Mouse (Mus musculus): ENCODE data around the gene Kcnk13.

Gene Kcnk13

GRCm38 (mm10) chr12:100089265-100089664 lies 125.0 kb downstream of the Kcnk13 start:
- no peak for DNase-seq (ENCODE audit: low spot score in 2 of 2)

GRCm38 (mm10) chr12:100090750-100091149 lies 126.5 kb downstream of the Kcnk13 start:
- DNase-seq (ENCODE audit: low spot score in 2 of 2) = no peak

DNA sequence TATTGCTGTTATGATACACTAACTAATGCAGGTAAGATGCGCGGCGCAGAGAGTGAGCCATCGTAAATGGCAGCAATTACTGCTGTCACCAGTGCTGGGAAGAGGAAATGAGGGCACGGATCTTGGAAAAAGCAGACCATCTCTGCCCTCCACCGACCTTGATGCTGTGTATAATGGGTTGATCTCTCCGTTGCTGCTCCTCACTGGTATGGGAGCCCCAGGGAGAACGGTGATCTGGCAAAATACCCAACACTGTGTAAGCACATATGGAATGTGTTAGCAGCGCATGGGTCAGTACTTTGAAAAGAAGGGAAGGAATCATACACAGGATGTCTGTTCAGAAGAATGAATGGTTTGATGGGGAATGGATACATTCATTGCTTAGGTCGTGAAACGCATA lies 128.7 kb downstream of the Kcnk13 start:
- no peak for DNase-seq (ENCODE audit: low spot score in 2 of 2)

GRCm38 (mm10) chr12:100099971-100100706 lies 135.8 kb downstream of the Kcnk13 start:
- DNase-seq (ENCODE audit: low spot score in 2 of 2) = no peak

DNA sequence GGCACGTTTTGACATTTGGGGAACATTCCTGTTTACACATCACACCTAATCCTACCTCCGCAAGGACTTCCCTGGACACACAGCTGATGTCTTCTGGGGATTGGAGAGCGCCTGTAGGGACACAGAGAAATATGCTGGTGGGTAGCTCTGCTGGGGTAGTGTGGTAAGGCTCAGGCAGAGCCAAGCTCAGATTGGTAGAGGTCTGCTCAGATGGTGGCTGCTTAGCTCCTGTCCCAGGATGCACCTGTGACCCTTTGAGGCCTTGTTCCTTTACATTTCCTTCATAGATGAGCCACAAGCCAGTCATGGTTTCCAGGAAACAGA lies 136.4 kb downstream of the Kcnk13 start:
- DNase-seq (ENCODE audit: low spot score in 2 of 2) = no peak

GRCm38 (mm10) chr12:100101651-100102050 lies 137.4 kb downstream of the Kcnk13 start:
- DNase-seq (ENCODE audit: low spot score in 2 of 2) = no peak

DNA sequence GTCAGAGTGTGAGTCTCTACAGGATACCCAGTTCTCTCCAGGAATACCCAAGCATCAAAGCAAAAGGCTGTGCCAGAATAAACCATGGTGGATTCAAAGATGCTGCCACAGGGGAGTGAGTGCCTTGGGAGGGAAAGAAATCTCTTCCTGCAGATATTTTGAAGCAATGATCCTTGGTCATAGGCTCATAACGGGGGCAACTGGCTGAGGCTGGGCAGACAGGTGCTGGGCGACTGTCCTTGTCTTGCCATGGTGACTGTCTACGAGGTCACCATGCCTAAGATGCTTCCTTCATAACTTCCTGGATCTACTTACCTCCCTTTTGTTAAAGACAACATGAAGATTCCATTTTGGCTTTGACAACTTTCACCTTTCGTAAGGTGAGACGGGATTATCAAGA lies 140.2 kb downstream of the Kcnk13 start:
- no peak for DNase-seq (ENCODE audit: low spot score in 2 of 2)

- peak; percentile 50 to 74 for DNase-seq (ENCODE audit: low spot score in 2 of 2)
Observed at GRCm38 (mm10) chr12:100106275-100106895, 142.1 kb downstream of the Kcnk13 start.

DNA sequence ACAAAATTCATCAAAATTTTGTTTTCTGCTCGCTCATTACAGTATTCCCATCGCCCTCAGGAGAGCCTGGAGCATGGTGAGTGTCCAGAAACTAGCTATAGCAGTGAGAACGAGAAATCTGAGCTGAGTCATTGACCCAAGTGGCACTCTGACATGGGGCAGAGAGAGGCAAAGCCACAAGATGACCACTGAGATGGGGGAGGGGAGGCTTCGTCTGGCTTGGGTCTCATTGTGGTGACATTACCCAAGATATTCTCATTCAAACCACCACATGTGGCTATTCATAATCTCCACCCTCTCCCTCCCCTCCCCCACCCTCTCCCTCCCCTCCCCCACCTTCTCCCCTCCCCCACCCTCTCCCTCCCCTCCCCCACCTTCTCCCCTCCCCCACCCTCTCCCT lies 143.1 kb downstream of the Kcnk13 start:
- DNase-seq (ENCODE audit: low spot score in 2 of 2) = no peak

GRCm38 (mm10) chr12:100109986-100110696 lies 145.8 kb downstream of the Kcnk13 start, which contains the start of gene Psmc1:
Gene Psmc1 (plus strand): TSS chr12:100110154.
- peak; percentile 69 to 76 for DNase-seq (ENCODE audit: low spot score in 2 of 2)
